Mouse (Mus musculus) fibroblast of lung, adult 2 months (primary cell): ENCODE measurements around the gene Ddx6.

Experiments used
- DNase-seq: peaks from one replicate; pipeline ENCODE4 v3.0.0-alpha.2; 2011; ENCODE audit warnings: low read depth

The Ddx6 gene

GRCm38 (mm10) chr9:44686638-44687037, 81.9 kb downstream of the Ddx6 start:
- DNase-seq: no peak

- DNase-seq: no peak
Measured at GRCm38 (mm10) chr9:44688013-44688412, 83.3 kb downstream of the Ddx6 start.
